Mouse (Mus musculus) brown adipose tissue, adult 24 weeks (tissue): ENCODE measurements around the gene Zfp715. TPM values are rescaled to one million over a fixed set of nuclear protein-coding genes. Genes with fewer than 3 reads are reported as not detected.
"Not testable (repeated sequence)": the region's sequence is repeated elsewhere in the genome, so short reads cannot be mapped to it uniquely, and the experiment has no call there.

Experiments used
- H3K27ac ChIP-seq: fragments of 200-500 bp; replicated peaks from 2 replicates; pipeline ENCODE4 v1.5.1; 2012; ENCODE audit warnings: low read depth, mild to moderate bottlenecking, low read length
- H3K4me1 ChIP-seq: fragments of 200-500 bp; 2 replicates; pipeline ENCODE4 v1.6.1; 2012; ENCODE audit warnings: low read length, mixed read lengths; ENCODE audit not compliant: control insufficient read depth, insufficient read depth, insufficient read length
- H3K4me3 ChIP-seq: fragments of 200-500 bp; 2 replicates; pipeline ENCODE4 v1.5.1; 2012; ENCODE audit warnings: low read depth, mild to moderate bottlenecking, low read length, moderate library complexity; ENCODE audit not compliant: insufficient read depth
- polyA plus RNA-seq: library from polyadenylated mRNA; stranded (reverse); fragments of >200 nt; gene quantifications from 2 replicates; pipeline ENCODE4 v1.2.4, GENCODE M21; 2012; ENCODE audit not compliant: missing spikeins, insufficient read depth, insufficient read length

Zfp715 gene
- polyA plus RNA-seq: 5.9 and 13.6 TPM in 2 replicates

DNA sequence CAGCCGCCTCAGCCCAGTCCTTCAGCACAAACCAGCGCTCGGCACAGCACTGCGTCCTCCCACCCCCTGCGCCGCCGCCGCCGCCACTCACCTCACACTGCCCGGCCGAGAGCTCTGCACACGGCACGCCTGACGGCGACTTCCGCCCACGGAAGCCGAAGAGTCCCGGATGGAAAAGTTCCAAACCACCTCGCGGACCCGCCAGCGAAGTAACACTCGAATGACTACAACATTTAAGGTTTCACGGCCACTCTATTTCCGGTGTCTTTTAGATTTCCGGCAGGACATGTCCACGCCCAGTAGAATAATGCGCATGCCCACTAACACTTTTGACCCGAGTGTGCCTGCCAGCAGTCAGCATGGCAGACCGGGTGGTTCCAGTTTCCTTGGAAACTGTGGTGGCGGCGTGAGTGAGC, at the start of gene Zfp715:
Gene Zfp715 (minus strand): TSS at position 282 of the 416 bp plus-strand sequence.
- peaks cover 11% of the 10 kb centered on the region for H3K4me1 ChIP-seq
- peak within 1 kb of the TSS; percentile 84 for H3K4me3 ChIP-seq
- peak within 1 kb of the TSS; percentile 86 for H3K27ac ChIP-seq

DNA sequence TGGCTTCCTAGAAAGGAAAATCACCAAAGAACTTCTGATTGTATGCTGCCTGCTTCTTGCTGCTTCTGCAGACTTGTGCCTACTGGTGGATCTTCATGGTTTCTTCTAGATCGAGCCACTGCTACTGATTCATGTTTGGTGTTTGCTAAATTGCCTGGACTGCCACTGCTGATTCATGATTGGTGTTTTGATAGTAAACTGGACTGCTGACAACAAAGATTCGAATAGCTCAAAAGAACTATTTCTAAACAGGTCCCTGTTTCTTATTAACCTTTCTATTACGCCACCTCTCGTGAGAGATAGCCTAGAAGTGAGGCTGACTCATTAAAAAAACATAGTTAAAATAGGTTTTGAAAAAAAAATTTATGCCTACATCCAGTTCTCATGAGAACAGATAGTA, 48.9 kb upstream of the Zfp715 start:
- no peak overlapping the region for H3K4me3 ChIP-seq
- no peaks in the 10 kb centered on the region for H3K4me1 ChIP-seq
- H3K27ac ChIP-seq: no peak overlapping the region

DNA sequence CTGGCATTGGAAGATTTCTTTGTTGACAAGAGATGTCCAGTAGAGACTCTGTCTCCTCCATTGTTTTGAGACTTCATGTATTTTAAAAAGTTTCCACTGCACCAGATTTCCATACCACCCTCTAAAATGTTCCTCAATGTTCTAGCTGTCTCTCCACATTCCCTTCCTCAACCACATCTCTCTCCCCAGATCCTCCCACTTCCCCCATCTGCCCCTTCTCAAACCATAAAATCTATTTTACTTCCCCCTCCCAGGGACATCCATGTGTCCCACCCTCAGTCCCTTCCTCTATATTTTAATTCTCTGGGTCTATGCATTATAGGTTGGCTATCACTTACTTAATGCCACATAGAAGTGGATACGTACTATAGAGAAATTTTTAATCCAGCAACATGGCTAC, 48.3 kb upstream of the Zfp715 start:
- Histone ChIP-seq H3K27ac (no peak overlapping the region), H3K4me3 (no peak overlapping the region), H3K4me1 (no peaks in the 10 kb centered on the region)

DNA sequence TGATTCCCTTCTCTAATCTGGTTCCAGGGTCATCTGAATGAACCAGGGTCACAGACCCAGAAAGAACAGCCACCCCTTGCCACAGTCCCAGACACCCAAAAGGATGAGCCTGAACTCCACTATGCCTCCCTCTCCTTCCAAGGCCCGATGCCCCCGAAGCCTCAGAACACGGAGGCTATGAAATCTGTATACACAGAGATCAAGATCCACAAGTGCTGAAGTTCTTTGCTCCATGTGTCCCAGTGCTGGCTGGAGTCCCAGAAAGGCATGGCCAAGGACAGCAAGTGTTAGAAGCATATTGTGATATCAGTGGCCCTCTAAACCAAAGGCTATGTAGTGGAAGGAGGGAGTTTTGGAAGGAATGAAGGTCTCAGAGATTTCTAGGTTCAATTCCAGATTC, 45.5 kb upstream of the Zfp715 start:
- Histone ChIP-seq H3K4me1 (no peaks in the 10 kb centered on the region), H3K27ac (no peak overlapping the region)

DNA sequence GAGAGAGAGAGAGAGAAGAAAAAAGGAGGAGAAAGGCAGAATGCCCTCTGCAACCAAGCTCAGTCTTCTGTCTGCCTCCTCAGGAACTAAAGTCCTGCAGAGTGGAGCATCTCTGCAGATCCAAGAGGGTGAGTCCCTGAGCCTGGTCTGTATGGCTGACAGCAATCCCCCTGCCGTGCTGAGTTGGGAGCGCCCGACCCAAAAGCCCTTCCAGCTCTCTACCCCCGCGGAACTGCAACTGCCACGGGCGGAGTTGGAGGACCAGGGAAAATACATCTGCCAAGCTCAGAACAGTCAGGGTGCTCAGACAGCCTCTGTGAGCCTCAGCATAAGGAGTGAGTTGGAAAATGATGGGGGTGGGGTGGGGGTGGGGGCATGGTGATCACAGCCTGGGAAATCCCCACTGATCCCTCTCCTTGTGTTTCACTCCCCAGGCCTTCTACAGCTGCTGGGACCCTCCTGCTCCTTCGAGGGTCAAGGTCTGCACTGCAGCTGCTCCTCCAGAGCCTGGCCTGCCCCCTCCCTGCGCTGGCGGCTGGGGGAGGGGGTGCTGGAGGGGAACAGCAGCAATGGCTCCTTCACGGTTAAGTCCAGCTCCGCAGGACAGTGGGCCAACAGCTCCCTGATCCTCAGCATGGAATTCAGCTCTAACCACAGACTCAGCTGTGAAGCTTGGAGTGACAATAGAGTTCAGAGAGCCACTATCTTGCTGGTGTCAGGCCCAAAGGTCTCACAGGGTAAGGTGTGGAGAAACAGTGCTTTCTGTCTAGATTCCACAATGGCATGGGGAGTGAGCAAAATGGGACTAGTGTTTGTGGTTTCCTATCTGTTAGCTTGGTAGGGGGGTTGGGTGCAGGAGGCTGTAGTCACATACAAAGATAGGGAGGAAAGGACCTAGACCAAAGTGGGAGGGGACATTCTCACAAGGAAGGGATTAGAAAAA, 42.1 kb upstream of the Zfp715 start:
- H3K27ac ChIP-seq: no peak overlapping the region
- H3K4me3 ChIP-seq: no peak overlapping the region
- H3K4me1 ChIP-seq: no peaks in the 10 kb centered on the region

More for the DNA sequence above, 45.5 kb upstream of the Zfp715 start:
- H3K4me3 ChIP-seq: no peak overlapping the region

DNA sequence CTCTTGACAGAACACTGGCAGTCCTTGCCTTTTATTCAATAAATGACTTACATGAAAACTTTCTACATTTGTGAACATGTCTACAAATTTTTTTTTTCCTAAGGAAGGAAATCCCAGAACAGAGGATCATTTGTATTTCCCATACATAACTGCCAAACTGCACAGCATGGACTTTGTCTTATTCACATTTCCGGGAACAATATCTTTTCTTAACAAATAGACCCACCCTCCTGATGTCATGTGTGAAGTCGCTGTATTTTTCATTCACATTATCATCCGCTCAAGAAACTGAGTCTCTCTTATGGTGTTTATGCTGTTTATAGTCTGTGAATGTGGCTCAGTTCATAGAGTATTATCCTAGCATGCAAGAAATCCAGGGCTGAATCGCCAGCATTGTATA, 40.7 kb upstream of the Zfp715 start:
- Histone ChIP-seq H3K27ac (no peak overlapping the region), H3K4me1 (no peaks in the 10 kb centered on the region), H3K4me3 (no peak overlapping the region)

DNA sequence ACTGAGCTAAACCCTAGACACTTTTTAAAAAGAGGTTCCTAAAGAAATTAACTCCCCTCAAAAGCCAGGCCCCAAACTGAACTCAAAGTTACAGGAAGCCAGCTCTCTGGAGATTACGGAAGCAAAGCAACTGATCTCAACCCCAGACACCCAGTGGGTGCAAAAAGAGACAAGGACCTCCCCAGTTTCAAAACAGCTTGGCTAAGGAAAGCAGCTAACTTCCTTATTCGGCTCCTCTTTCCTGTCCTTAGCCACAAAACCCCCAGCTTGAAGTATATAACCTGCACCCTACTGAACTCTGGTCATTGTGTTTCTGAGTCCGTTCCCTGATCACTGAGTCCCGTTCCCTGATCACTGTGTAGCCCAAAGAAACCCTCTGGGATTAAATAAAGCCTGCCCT, 40.0 kb upstream of the Zfp715 start:
- Histone ChIP-seq H3K4me1 (no peaks in the 10 kb centered on the region), H3K27ac (peak overlapping the region; percentile 12), H3K4me3 (no peak overlapping the region)

DNA sequence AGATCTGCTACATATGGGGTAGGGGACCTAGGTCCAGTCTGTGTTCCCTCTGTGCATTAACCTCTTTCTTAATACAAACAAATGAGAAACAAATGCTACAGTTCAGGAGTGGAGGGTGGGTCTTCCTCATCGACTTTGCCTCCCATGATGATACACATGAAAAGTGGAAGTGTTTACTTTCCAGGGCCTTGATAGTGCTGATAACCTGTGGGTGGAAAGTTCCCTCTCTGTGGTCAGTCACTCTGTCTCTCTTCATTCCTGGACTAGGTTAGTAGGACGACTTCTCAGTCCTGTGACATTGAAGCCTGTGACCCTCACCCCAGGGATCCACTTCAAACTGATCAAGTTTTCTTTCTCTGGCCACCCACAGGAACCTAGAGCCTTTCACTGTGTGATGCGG, 38.1 kb upstream of the Zfp715 start, which contains the start of gene Siglecf:
Gene Siglecf (plus strand): TSS at position 188 of the 400 bp plus-strand sequence.
- H3K4me1 ChIP-seq: no peaks in the 10 kb centered on the region
- no peak within 1 kb of the TSS for H3K4me3 ChIP-seq
- no peak within 1 kb of the TSS for H3K27ac ChIP-seq

DNA sequence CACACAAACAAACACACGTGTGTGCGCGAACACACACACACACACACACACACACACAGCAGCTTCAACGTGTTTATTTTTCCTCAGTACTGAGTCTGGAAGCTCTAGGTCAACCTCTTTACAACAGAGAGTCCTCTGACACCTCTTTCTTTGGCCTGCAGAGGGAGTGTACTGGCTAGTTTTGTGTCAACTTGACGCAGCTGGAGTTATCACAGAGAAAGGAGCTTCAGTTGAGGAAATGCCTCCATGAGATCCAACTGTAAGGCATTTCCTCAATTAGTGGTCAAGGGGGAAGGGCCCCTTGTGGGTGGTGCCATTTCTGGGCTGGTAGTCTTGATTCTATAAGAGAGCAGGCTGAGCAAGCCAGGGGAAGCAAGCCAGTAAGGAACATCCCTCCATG, 36.5 kb upstream of the Zfp715 start:
- H3K4me1 ChIP-seq, H3K27ac ChIP-seq, H3K4me3 ChIP-seq: not testable (repeated sequence)

DNA sequence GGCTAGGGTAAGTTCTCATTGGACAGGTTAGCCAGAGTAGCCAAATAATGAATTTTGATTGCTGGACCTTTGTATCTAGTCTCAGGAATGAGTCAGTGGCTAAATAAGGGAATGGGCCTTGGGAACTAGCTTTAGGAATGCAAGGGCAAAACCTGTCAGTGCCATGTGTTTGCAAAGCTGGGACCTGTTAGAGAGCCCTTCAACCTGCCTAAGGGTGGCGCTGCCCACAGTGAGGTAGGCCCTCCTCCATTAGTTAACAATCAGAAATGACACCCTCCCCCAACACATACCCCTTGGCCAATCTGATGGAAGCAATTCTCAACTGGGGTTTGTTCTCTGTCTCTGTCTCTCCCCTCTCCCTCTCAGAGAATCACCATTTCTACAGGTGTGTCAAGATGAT, 33.5 kb upstream of the Zfp715 start:
- Histone ChIP-seq H3K4me1 (no peaks in the 10 kb centered on the region), H3K4me3 (no peak overlapping the region), H3K27ac (no peak overlapping the region)

DNA sequence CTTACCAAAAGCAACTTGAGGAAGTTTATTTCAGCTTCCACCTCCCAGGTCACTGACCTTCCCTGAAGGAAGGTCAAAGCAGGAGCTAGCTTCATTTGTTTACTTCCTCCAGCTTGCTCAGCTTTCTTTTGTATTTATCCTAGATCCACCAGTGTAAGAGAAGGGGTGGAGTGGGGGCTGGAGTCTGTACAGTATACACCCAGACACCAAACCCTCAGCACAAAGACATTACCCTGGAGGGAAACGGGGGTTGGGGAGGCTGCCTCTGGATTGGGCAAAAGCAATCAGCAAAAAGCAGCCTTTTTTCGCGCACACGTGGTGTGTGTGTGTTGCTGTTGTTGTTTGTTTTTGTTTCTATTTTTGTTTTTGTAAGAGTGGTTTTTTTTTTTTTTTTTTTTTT, 33.1 kb upstream of the Zfp715 start:
- no peak overlapping the region for H3K4me3 ChIP-seq
- H3K27ac ChIP-seq: no peak overlapping the region
- H3K4me1 ChIP-seq: no peaks in the 10 kb centered on the region

DNA sequence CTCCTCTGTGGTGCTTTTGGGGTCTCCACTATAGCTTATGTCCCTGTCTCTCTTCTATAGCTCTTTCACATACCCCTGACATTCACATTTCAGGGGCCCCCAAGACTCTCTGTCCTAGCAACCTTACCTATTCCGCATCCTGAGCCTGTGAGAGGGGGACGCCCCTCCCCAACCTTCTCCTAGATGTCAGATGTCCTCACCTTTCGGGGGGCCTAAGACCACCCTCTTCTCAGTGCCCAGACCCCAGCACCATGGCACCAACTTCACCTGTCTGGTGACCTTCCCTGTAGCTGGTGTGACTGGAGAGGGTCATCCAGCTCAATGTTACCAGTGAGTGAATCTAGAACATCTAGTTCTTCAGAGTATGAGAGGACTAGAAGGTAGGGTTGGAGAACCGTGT, 31.4 kb upstream of the Zfp715 start:
- Histone ChIP-seq H3K4me3 (no peak overlapping the region), H3K4me1 (no peaks in the 10 kb centered on the region), H3K27ac (no peak overlapping the region)

DNA sequence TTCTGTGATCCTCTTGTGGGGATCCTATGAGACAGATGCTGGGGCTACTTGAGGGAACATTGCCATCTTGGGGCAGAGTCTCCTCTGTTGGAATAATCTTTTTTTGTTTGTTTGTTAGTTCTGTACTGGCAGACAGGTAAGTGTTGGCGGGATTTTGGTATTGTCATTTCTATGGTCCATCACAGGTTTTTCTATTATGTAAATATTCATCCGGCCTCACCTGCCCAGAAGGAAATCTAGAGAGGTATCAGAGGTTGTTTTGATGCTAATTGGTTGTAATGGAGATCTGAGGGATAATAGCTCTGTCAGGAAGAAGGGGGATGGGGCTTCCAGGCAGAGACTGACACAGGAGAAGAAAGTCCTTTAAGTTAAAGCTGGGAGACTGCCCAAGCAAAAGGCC, 30.9 kb upstream of the Zfp715 start:
- H3K27ac ChIP-seq: no peak overlapping the region
- H3K4me1 ChIP-seq: no peaks in the 10 kb centered on the region
- H3K4me3 ChIP-seq: no peak overlapping the region

DNA sequence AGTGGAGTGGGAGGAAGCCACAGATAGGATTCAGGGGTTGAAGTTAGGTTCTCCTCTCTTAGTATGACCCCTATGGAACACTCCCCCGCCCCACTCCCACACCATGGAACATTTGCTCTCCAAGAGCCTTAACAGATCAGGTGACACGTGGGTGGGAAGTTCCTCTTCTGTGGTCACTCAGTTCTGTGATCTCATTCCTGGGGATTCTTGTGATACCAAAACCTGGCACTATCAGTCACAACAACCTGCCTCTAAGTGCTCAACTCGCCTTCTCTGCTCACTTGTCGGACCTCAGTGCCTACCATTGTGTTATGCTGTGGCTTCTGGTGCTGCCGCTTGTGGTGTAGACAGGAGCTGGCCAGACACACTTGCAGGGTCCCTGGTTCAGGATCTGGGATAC, 30.1 kb upstream of the Zfp715 start:
- no peaks in the 10 kb centered on the region for H3K4me1 ChIP-seq
- H3K27ac ChIP-seq: no peak overlapping the region
- no peak overlapping the region for H3K4me3 ChIP-seq

DNA sequence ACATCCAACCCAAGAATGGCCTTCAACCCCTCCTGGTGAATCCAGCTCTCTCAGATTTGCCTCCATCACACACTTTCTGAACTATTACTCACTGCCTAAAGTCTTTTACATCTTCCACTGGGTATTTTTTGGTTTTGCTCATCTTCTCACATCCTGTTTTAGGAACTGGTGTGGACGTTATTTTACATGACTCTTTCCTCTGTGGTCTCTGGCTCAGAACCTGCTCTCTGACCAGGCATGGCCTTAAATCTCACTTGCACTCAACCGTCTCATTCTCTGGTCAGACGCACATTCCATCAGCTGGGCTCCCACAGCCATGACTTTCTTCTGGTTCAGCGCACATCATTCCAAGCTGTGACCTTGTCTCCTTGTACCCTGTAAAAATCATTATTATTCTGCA, 27.7 kb upstream of the Zfp715 start:
- Histone ChIP-seq H3K4me3 (no peak overlapping the region), H3K4me1 (no peaks in the 10 kb centered on the region), H3K27ac (no peak overlapping the region)

DNA sequence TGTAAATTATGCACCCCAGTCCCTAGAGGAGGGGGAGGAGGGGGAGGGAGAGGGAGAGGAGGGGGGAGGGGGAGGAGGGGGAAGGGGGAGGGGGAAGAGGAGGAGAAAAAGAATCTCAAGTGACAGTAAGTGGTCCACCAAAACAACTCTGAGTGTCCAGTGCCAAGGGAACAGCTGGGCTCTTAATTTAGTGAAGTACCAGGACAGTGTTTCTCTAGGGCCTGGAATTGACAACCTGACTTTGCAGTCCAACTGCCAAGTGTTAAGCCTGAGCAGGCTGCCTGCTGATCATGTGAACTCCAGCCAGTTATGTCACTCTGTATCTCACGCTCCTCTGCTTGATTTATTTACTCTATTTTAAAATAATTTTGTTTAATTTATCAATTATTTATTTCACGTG, 20.8 kb upstream of the Zfp715 start:
- Histone ChIP-seq H3K4me3 (no peak overlapping the region), H3K4me1 (no peaks in the 10 kb centered on the region), H3K27ac (no peak overlapping the region)
